Mouse (Mus musculus) large intestine, adult 2 months (tissue): ENCODE results near the gene Spem1. TPM values are rescaled to one million over a fixed set of nuclear protein-coding genes. Genes with fewer than 3 reads are reported as not detected.
"Not testable (repeated sequence)": the region's sequence is repeated elsewhere in the genome, so short reads cannot be mapped to it uniquely, and the experiment has no call there.

Experiments used
- DNase-seq: peaks from one replicate; pipeline ENCODE4 v3.0.0-alpha.2; 2012; ENCODE audit warnings: low read depth, low spot score
- WGBS: fragments of 180-500 bp; shearing (Covaris S2); methylation state at CpG from one replicate; pipeline ENCODE4 v1.1.7; 2018; 5-methylcytosine and 5-hydroxymethylcytosine counted together
- polyA plus RNA-seq: library from polyadenylated mRNA; depleted of rRNA; stranded (reverse); fragments of >200 nt; gene quantifications from 2 replicates; pipeline ENCODE4 v1.2.3, GENCODE M21; 2012; rRNA removed

Spem1 gene
- 0.12 TPM in 1 of 2 replicates, not detected in the other for polyA plus RNA-seq

- 82% methylated on average over 3 of the region's 3 CpGs for WGBS
- DNase-seq: no peak
Observed at GRCm38 (mm10) chr11:69822080-69822479, at the start of gene Spem1. Gene Spem1, minus strand, starts transcription at chr11:69822180.

- WGBS: 73% methylated on average over 2 of the region's 2 CpGs
- no peak for DNase-seq
Observed at GRCm38 (mm10) chr11:69870289-69871069, 48.5 kb upstream of the Spem1 start.

- DNase-seq: no peak
- 63% methylated on average over 9 of the region's 9 CpGs for WGBS
Observed at GRCm38 (mm10) chr11:69867335-69867734, 45.4 kb upstream of the Spem1 start.

GRCm38 (mm10) chr11:69865561-69865960 lies 43.6 kb upstream of the Spem1 start:
- 75% methylated on average over 9 of the region's 9 CpGs for WGBS
- no peak for DNase-seq

- 48% methylated on average over 8 of the region's 8 CpGs for WGBS
- no peak for DNase-seq
Observed at GRCm38 (mm10) chr11:69864138-69864860, 42.3 kb upstream of the Spem1 start.

GRCm38 (mm10) chr11:69863729-69864128 lies 41.7 kb upstream of the Spem1 start:
- 75% methylated on average over 3 of the region's 3 CpGs for WGBS

GRCm38 (mm10) chr11:69858113-69858998 lies 36.4 kb upstream of the Spem1 start, which contains the start of gene Tnk1:
Gene Tnk1, minus strand, starts transcription at chr11:69858730.
- peak; percentile 87 for DNase-seq

More at GRCm38 (mm10) chr11:69863729-69864128, 41.7 kb upstream of the Spem1 start:
- not testable (repeated sequence) for DNase-seq

GRCm38 (mm10) chr11:69855347-69855746 lies 33.4 kb upstream of the Spem1 start:
- WGBS: 67% methylated on average over 16 of the region's 16 CpGs
- DNase-seq: no peak

More at GRCm38 (mm10) chr11:69858113-69858998, 36.4 kb upstream of the Spem1 start, which contains the start of gene Tnk1:
- WGBS: 20% methylated on average over 30 of the region's 30 CpGs

- WGBS: 74% methylated on average over 10 of the region's 10 CpGs
- no peak for DNase-seq
Observed at GRCm38 (mm10) chr11:69854680-69855079, 32.7 kb upstream of the Spem1 start.

- 63% methylated on average over 7 of the region's 7 CpGs for WGBS
- no peak for DNase-seq
Observed at GRCm38 (mm10) chr11:69853994-69854393, 32.0 kb upstream of the Spem1 start.

GRCm38 (mm10) chr11:69850754-69851153 lies 28.8 kb upstream of the Spem1 start:
- no peak for DNase-seq
- 71% methylated on average over 8 of the region's 8 CpGs for WGBS

GRCm38 (mm10) chr11:69849884-69850283 lies 27.9 kb upstream of the Spem1 start:
- 87% methylated on average over 15 of the region's 15 CpGs for WGBS
- DNase-seq: no peak

- no peak for DNase-seq
- WGBS: 70% methylated on average over 9 of the region's 9 CpGs
Observed at GRCm38 (mm10) chr11:69849128-69849527, 27.1 kb upstream of the Spem1 start.

GRCm38 (mm10) chr11:69848021-69848420 lies 26.0 kb upstream of the Spem1 start:
- no peak for DNase-seq
- WGBS: 91% methylated on average over 6 of the region's 6 CpGs

GRCm38 (mm10) chr11:69846738-69847688 lies 25.0 kb upstream of the Spem1 start:
- DNase-seq: no peak
- WGBS: 8% methylated on average over 37 of the region's 37 CpGs

- DNase-seq: peak; percentile 86
- WGBS: under 1% methylated on average over 38 of the region's 38 CpGs
Observed at GRCm38 (mm10) chr11:69846198-69846680, 24.3 kb upstream of the Spem1 start, which contains the start of gene Plscr3. Gene Plscr3, plus strand, starts transcription at chr11:69846376.

- WGBS: under 1% methylated on average over 7 of the region's 7 CpGs
- no peak for DNase-seq
Observed at GRCm38 (mm10) chr11:69838714-69839104, 16.7 kb upstream of the Spem1 start.

GRCm38 (mm10) chr11:69837952-69838713 lies 16.2 kb upstream of the Spem1 start, which contains the start of gene Tmem256:
Gene Tmem256, plus strand, starts transcription at chr11:69838514.
- WGBS: under 1% methylated on average over 34 of the region's 34 CpGs

More at GRCm38 (mm10) chr11:69837952-69838713, 16.2 kb upstream of the Spem1 start, which contains the start of gene Tmem256:
- DNase-seq: peak; percentile 91
